Mouse (Mus musculus) small intestine, adult 2 months (tissue): ENCODE results near the gene Bmp8b.

Experiments
- CTCF ChIP-seq: fragments of 200-500 bp; IDR thresholded peaks from 2 replicates; pipeline ENCODE4 v1.5.1; 2012; ENCODE audit warnings: low read depth, mild to moderate bottlenecking, control low read depth, inconsistent platforms, low read length, moderate library complexity, mixed read lengths; ENCODE audit not compliant: insufficient replicate concordance, insufficient read length; ENCODE audit errors: extremely low read depth
- POLR2A ChIP-seq: fragments of 200-500 bp; IDR thresholded peaks from 2 replicates; pipeline ENCODE4 v1.6.1; 2012; ENCODE audit warnings: low read depth, mild to moderate bottlenecking, control low read depth, inconsistent platforms, low read length, moderate library complexity

GRCm38 (mm10) chr4:123093064-123093776 is 11.7 kb upstream of the Bmp8b start:
- TF ChIP-seq POLR2A (no peak), CTCF (no peak)
